Mouse (Mus musculus): ENCODE results near the gene H2-M10.2. TPM values are rescaled to one million over a fixed set of nuclear protein-coding genes. Genes with fewer than 3 reads are reported as not detected.

H2-M10.2 gene
- total and polyA plus RNA-seq, 3 experiments, result not detected

GRCm38 (mm10) chr17:36257241-36257947 lies 28.9 kb downstream of the H2-M10.2 start:
- Histone ChIP-seq H3K9ac (ENCODE audit: control insufficient read depth, low read depth, low read length, poor library complexity, severe bottlenecking) (peak overlapping the region; percentile 95), H3K79me2 (ENCODE audit: control insufficient read depth, insufficient read depth, low read length, poor library complexity) (peaks cover 5% of the 10 kb centered on the region), H3K4me3 (ENCODE audit: control insufficient read depth in 1 of 2, insufficient read depth in 1 of 2, low read depth in 2 of 2, low read length in 2 of 2) (peak overlapping the region; percentile 85 to 88), H3K27ac (ENCODE audit: control insufficient read depth, low read depth, low read length) (peak overlapping the region; percentile 51), H3K9me3 (replicated peaks; ENCODE audit: insufficient read depth, low read length) (no peaks in the 10 kb centered on the region), H3K36me3 (ENCODE audit: control insufficient read depth in 1 of 2, insufficient read depth in 2 of 2, low read length in 2 of 2) (peaks cover 0 to 22% of the 10 kb centered on the region in 2 experiments; a peak in 2 of 4 replicates), H3K4me1 (ENCODE audit: control insufficient read depth in 1 of 2, insufficient read depth in 2 of 2, low read length in 2 of 2) (peaks cover 11 to 23% of the 10 kb centered on the region in 2 experiments), H3K27me3 (ENCODE audit: control insufficient read depth in 1 of 2, insufficient read depth in 2 of 2, low read length in 2 of 2) (no peaks in the 10 kb centered on the region)
- TF ChIP-seq HCFC1 (IDR thresholded peaks at IDR 0.05; ENCODE audit: low read depth, low read length) (peak; percentile 93), BHLHE40 (IDR thresholded peaks at IDR 0.05; ENCODE audit: borderline replicate concordance, low read depth, low read length) (no peak), GABPA (IDR thresholded peaks at IDR 0.05; ENCODE audit: low read depth, low read length) (no peak), POLR2A (IDR thresholded peaks at IDR 0.05; ENCODE audit: control insufficient read depth in 1 of 2, insufficient read depth in 1 of 2, low read depth in 1 of 2, low read length in 2 of 2, poor library complexity in 1 of 2) (peak; percentile 78 to 83), RAD21 (IDR thresholded peaks at IDR 0.05; ENCODE audit: low read depth, low read length) (peak; percentile 11), CHD1 (IDR thresholded peaks at IDR 0.05; ENCODE audit: low read depth, low read length) (0 out of 2 replicates have a peak, but pooled peaks have one; percentile 83), ZC3H11A (IDR thresholded peaks at IDR 0.05; ENCODE audit: low read depth, low read length) (no peak), KAT2A (conservative IDR thresholded peaks at IDR 0.05; ENCODE audit: low read depth, low read length) (no peak; the same call in 1 of the 2 replicates), ELF1 (IDR thresholded peaks at IDR 0.05; ENCODE audit: low read depth, low read length) (peak; percentile 71), CHD2 (IDR thresholded peaks at IDR 0.05; ENCODE audit: low read length) (no peak), TCF12 (IDR thresholded peaks at IDR 0.05; ENCODE audit: low read depth, low read length) (peak; percentile 69), POLR2AphosphoS5 (IDR thresholded peaks at IDR 0.05; ENCODE audit: borderline replicate concordance, low read depth, low read length) (no peak), SMC3 (IDR thresholded peaks at IDR 0.05; ENCODE audit: low read depth, low read length) (peak; percentile 31), MEF2A (IDR thresholded peaks at IDR 0.05; ENCODE audit: extremely low read depth, insufficient replicate concordance, low read depth, low read length, poor library complexity, severe bottlenecking) (no peak), NRF1 (IDR thresholded peaks at IDR 0.05; ENCODE audit: insufficient read depth, low read depth, low read length, poor library complexity, severe bottlenecking) (peak; percentile 64), TBP (IDR thresholded peaks at IDR 0.05; ENCODE audit: low read depth, low read length) (peak; percentile 61), MXI1 (IDR thresholded peaks at IDR 0.05; ENCODE audit: low read depth, low read length) (peak; percentile 32; the same call in 1 of the 2 replicates), NELFE (IDR thresholded peaks at IDR 0.05; ENCODE audit: low read depth, low read length) (peak; percentile 72), POLR2AphosphoS2 (IDR thresholded peaks at IDR 0.05; ENCODE audit: low read length) (peak; percentile 95), EP300 (IDR thresholded peaks at IDR 0.05; ENCODE audit: low read depth in 1 of 2, low read length in 2 of 2) (no peak), ZNF384 (IDR thresholded peaks at IDR 0.05; ENCODE audit: low read depth, low read length) (peak; percentile 82), USF2 (IDR thresholded peaks at IDR 0.05; ENCODE audit: borderline replicate concordance in 1 of 2, insufficient read depth in 1 of 2, low read depth in 1 of 2, low read length in 2 of 2) (no peak), UBTF (IDR thresholded peaks at IDR 0.05; ENCODE audit: borderline replicate concordance, insufficient read depth, low read depth, low read length) (no peak), ETS1 (IDR thresholded peaks at IDR 0.05; ENCODE audit: low read depth, low read length) (no peak; the same call in 1 of the 2 replicates), MYB (IDR thresholded peaks at IDR 0.05; ENCODE audit: low read depth, low read length) (no peak), JUND (IDR thresholded peaks at IDR 0.05; ENCODE audit: low read depth, low read length) (no peak), MAZ (IDR thresholded peaks at IDR 0.05; ENCODE audit: low read depth, low read length) (peak; percentile 87; the same call in 1 of the 2 replicates), USF1 (IDR thresholded peaks at IDR 0.05; ENCODE audit: low read depth, low read length) (0 out of 2 replicates have a peak, but pooled peaks have one; percentile 17), MYC (IDR thresholded peaks at IDR 0.05; ENCODE audit: low read depth, low read length) (0 out of 2 replicates have a peak, but pooled peaks have one; percentile 40), CTCF (IDR thresholded peaks at IDR 0.05 in 2 of 3, conservative IDR thresholded peaks at IDR 0.05 in 1 of 3; ENCODE audit: control insufficient read depth in 1 of 3, insufficient read depth in 1 of 3, low read depth in 2 of 3, low read length in 3 of 3, poor library complexity in 1 of 3, severe bottlenecking in 1 of 3) (peak; percentile 57 to 67 (median 64)), ZMIZ1 (IDR thresholded peaks at IDR 0.05; ENCODE audit: low read depth, low read length) (peak; percentile 62; the same call in 1 of the 2 replicates), SIN3A (IDR thresholded peaks at IDR 0.05; ENCODE audit: low read length) (peak; percentile 42)
- DNase-seq (ENCODE audit: low read depth, low spot score), result peak; percentile 85
